Comparison of ENCODE assay signal across 41 mouse cellular contexts in the genomic region with DNA sequence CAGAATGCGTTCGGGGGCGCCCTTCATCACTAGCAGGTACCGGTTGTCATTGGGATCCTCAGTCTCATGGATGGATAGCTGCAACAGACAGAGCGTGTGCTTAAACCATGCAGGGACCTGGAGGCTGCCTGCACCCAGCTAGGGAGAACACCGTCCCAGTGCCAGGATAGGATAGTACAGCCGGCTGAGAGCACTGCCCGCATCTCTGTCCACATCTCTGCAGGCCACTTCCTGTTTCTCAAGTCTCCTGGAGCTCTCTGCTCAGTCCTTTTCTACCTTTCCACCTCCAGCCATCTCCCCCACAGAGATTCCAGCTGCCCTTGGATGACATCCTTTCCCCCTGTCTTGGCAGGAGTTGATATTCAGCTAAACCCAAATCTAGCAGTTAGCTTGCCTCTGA. TPM values are rescaled to one million over a fixed set of nuclear protein-coding genes. Genes with fewer than 3 reads are reported as not detected.
"Had no signal": no experiment of that assay in that cellular context is flagged by ENCODE, and none has a peak within 500 bp of the region (broad histone marks: within the 10 kb centered on the region; RNA-seq: fewer than 3 reads in every experiment).

No protein-coding gene starts in this region.

- H3K9ac ChIP-seq: heart, embryonic 13.5 days; heart, embryonic 15.5 days; hindbrain, embryonic 13.5 days; hindbrain, embryonic 15.5 days; kidney, embryonic 15.5 days; limb, embryonic 13.5 days; limb, embryonic 15.5 days; liver, embryonic 12.5 days had no signal

- H3K4me1 ChIP-seq: heart, embryonic 13.5 days; heart, embryonic 15.5 days; hindbrain, embryonic 13.5 days; hindbrain, embryonic 15.5 days; kidney, embryonic 15.5 days; limb, embryonic 13.5 days; limb, embryonic 15.5 days; liver, embryonic 12.5 days had no signal

- H3K4me3 ChIP-seq: gastrocnemius, adult 2 months; heart, embryonic 13.5 days; heart, embryonic 15.5 days; hindbrain, embryonic 13.5 days; hindbrain, embryonic 15.5 days; kidney, embryonic 15.5 days; limb, embryonic 13.5 days; limb, embryonic 15.5 days; liver, embryonic 12.5 days had no signal

- H3K27me3 ChIP-seq: hindbrain, embryonic 13.5 days; hindbrain, embryonic 15.5 days; kidney, embryonic 15.5 days had no signal

- DNase-seq: gastrocnemius, adult 2 months; gastrocnemius, postnatal 14 days; gastrocnemius, postnatal 36 days; heart, adult 18-20 months; heart, postnatal 14 days; heart, postnatal 36 days; kidney, adult 11 months; kidney, adult 2 months; kidney, adult 9 months; kidney, postnatal 14 days; kidney, postnatal 36 days; layer of hippocampus, adult 9-11 months; layer of hippocampus, postnatal 36 days; left cerebral cortex, postnatal 4 days had no signal

- H3K4me2 ChIP-seq: heart, embryonic 11.5 days; heart, embryonic 13.5 days; heart, embryonic 15.5 days; hindbrain, embryonic 13.5 days; hindbrain, embryonic 15.5 days; kidney, embryonic 15.5 days; limb, embryonic 13.5 days; limb, embryonic 15.5 days; liver, embryonic 12.5 days had no signal

- H3K36me3 ChIP-seq: heart, embryonic 13.5 days; heart, embryonic 15.5 days; kidney, embryonic 15.5 days; limb, embryonic 13.5 days; limb, embryonic 15.5 days; liver, embryonic 12.5 days had no signal

- H3K9me3 ChIP-seq: heart, embryonic 13.5 days; heart, embryonic 15.5 days; hindbrain, embryonic 13.5 days; hindbrain, embryonic 15.5 days; kidney, embryonic 15.5 days; limb, embryonic 13.5 days; limb, embryonic 15.5 days; liver, embryonic 12.5 days had no signal

- H3K27ac ChIP-seq: gastrocnemius, adult 2 months; heart, embryonic 13.5 days; heart, embryonic 15.5 days; hindbrain, embryonic 13.5 days; hindbrain, embryonic 15.5 days; hindbrain, postnatal 0 days; kidney, embryonic 15.5 days; kidney, postnatal 0 days; limb, embryonic 13.5 days; limb, embryonic 15.5 days; liver, embryonic 12.5 days had no signal

- ATAC-seq: hindbrain, postnatal 0 days; intestine, embryonic 16.5 days; liver, embryonic 12.5 days had no signal

RNA-seq across cellular contexts. Expression of a gene that starts 15.3 kb away (rescaled TPM):
- total RNA-seq: gastrocnemius, adult 2 months had no signal

RNA-seq across cellular contexts. Expression of a gene that starts 46.2 kb away (rescaled TPM):
- total RNA-seq: gastrocnemius, adult 2 months; gastrocnemius, postnatal 14 days; gastrocnemius, postnatal 36 days; heart, adult 18-20 months; heart, adult 8-10 months; heart, postnatal 14 days; heart, postnatal 36 days; hematopoietic stem cell, adult 5-6 weeks; layer of hippocampus, adult 18-20 months; layer of hippocampus, adult 8-10 months; layer of hippocampus, postnatal 14 days; layer of hippocampus, postnatal 36 days; left cerebral cortex, adult 18-20 months; left cerebral cortex, adult 8-10 months; left cerebral cortex, postnatal 10 days; left cerebral cortex, postnatal 25 days; left cerebral cortex, postnatal 4 days; liver, adult 2 months had no signal
- polyA plus RNA-seq: gonadal fat pad, adult 2 months; heart, embryonic 11.5 days; heart, embryonic 13.5 days; heart, embryonic 15.5 days; heart, postnatal 0 days; intestine, embryonic 14.5 days; intestine, embryonic 16.5 days; kidney, adult 2 months; kidney, embryonic 15.5 days; kidney, postnatal 0 days; large intestine, adult 2 months; limb, embryonic 11.5 days; limb, embryonic 13.5 days; limb, embryonic 15.5 days; liver, adult 2 months; liver, embryonic 12.5 days had no signal
